Mouse (Mus musculus): ENCODE data around the gene Fads3.

Gene Fads3

GRCm38 (mm10) chr19:10057486-10058351 lies 16.4 kb downstream of the Fads3 start:
- TF ChIP-seq CTCF (conservative IDR thresholded peaks at IDR 0.05; ENCODE audit: low read length) = no peak
- no peak for TF ChIP-seq NANOG (IDR thresholded peaks at IDR 0.05; ENCODE audit: borderline replicate concordance, low read length)
- no peak for TF ChIP-seq POU5F1 (IDR thresholded peaks at IDR 0.05; ENCODE audit: borderline replicate concordance, low read length)
- H3K4me1 ChIP-seq (replicated peaks; ENCODE audit: low read depth, low read length) = peaks cover 21% of the 10 kb centered on the region
- H3K27me3 ChIP-seq (ENCODE audit: insufficient read depth, low read length) = peaks cover 29% of the 10 kb centered on the region
- peaks cover 20% of the 10 kb centered on the region for H3K36me3 ChIP-seq (ENCODE audit: insufficient read depth, low read length)
- H3K9me3 ChIP-seq (ENCODE audit: low read length) = no peaks in the 10 kb centered on the region
- H3K4me3 ChIP-seq (replicated peaks; ENCODE audit: low read length) = no peak overlapping the region

- Histone ChIP-seq H3K4me3 (replicated peaks; ENCODE audit: low read length) (no peak overlapping the region), H3K36me3 (ENCODE audit: insufficient read depth, low read length) (peaks cover 26% of the 10 kb centered on the region), H3K9me3 (ENCODE audit: low read length) (no peaks in the 10 kb centered on the region), H3K4me1 (replicated peaks; ENCODE audit: low read depth, low read length) (peaks cover 21% of the 10 kb centered on the region), H3K27me3 (ENCODE audit: insufficient read depth, low read length) (peaks cover 26% of the 10 kb centered on the region)
- no peak for TF ChIP-seq NANOG (IDR thresholded peaks at IDR 0.05; ENCODE audit: borderline replicate concordance, low read length)
- TF ChIP-seq CTCF (conservative IDR thresholded peaks at IDR 0.05; ENCODE audit: low read length) = no peak
- TF ChIP-seq POU5F1 (IDR thresholded peaks at IDR 0.05; ENCODE audit: borderline replicate concordance, low read length) = no peak
These were observed 17.0 kb downstream of the Fads3 start for GRCm38 (mm10) chr19:10058352-10058825.

GRCm38 (mm10) chr19:10058876-10059427 lies 17.6 kb downstream of the Fads3 start:
- peaks cover 32% of the 10 kb centered on the region for H3K36me3 ChIP-seq (ENCODE audit: insufficient read depth, low read length)
- TF ChIP-seq POU5F1 (IDR thresholded peaks at IDR 0.05; ENCODE audit: borderline replicate concordance, low read length) (no peak), NANOG (IDR thresholded peaks at IDR 0.05; ENCODE audit: borderline replicate concordance, low read length) (no peak), CTCF (conservative IDR thresholded peaks at IDR 0.05; ENCODE audit: low read length) (no peak)
- no peaks in the 10 kb centered on the region for H3K9me3 ChIP-seq (ENCODE audit: low read length)
- peaks cover 26% of the 10 kb centered on the region for H3K27me3 ChIP-seq (ENCODE audit: insufficient read depth, low read length)
- H3K4me1 ChIP-seq (replicated peaks; ENCODE audit: low read depth, low read length) = peaks cover 19% of the 10 kb centered on the region
- H3K4me3 ChIP-seq (replicated peaks; ENCODE audit: low read length) = no peak overlapping the region

GRCm38 (mm10) chr19:10059911-10060567 lies 18.7 kb downstream of the Fads3 start:
- peaks cover 15% of the 10 kb centered on the region for H3K27me3 ChIP-seq (ENCODE audit: insufficient read depth, low read length)
- H3K4me3 ChIP-seq (replicated peaks; ENCODE audit: low read length) = no peak overlapping the region
- TF ChIP-seq NANOG (IDR thresholded peaks at IDR 0.05; ENCODE audit: borderline replicate concordance, low read length) (no peak), POU5F1 (IDR thresholded peaks at IDR 0.05; ENCODE audit: borderline replicate concordance, low read length) (no peak), CTCF (conservative IDR thresholded peaks at IDR 0.05; ENCODE audit: low read length) (peak; percentile 93)
- peaks cover 15% of the 10 kb centered on the region for H3K4me1 ChIP-seq (replicated peaks; ENCODE audit: low read depth, low read length)
- peaks cover 43% of the 10 kb centered on the region for H3K36me3 ChIP-seq (ENCODE audit: insufficient read depth, low read length)
- H3K9me3 ChIP-seq (ENCODE audit: low read length) = no peaks in the 10 kb centered on the region

- peaks cover 15% of the 10 kb centered on the region for H3K4me1 ChIP-seq (replicated peaks; ENCODE audit: low read depth, low read length)
- H3K27me3 ChIP-seq (ENCODE audit: insufficient read depth, low read length) = peaks cover 5% of the 10 kb centered on the region
- TF ChIP-seq POU5F1 (IDR thresholded peaks at IDR 0.05; ENCODE audit: borderline replicate concordance, low read length) (no peak), NANOG (IDR thresholded peaks at IDR 0.05; ENCODE audit: borderline replicate concordance, low read length) (no peak), CTCF (conservative IDR thresholded peaks at IDR 0.05; ENCODE audit: low read length) (no peak)
- no peaks in the 10 kb centered on the region for H3K9me3 ChIP-seq (ENCODE audit: low read length)
- H3K4me3 ChIP-seq (replicated peaks; ENCODE audit: low read length) = no peak overlapping the region
- H3K36me3 ChIP-seq (ENCODE audit: insufficient read depth, low read length) = peaks cover 52% of the 10 kb centered on the region
These were observed 19.6 kb downstream of the Fads3 start for GRCm38 (mm10) chr19:10060783-10061590.

GRCm38 (mm10) chr19:10061624-10062023 lies 20.3 kb downstream of the Fads3 start:
- TF ChIP-seq NANOG (IDR thresholded peaks at IDR 0.05; ENCODE audit: borderline replicate concordance, low read length) = no peak
- no peak for TF ChIP-seq CTCF (conservative IDR thresholded peaks at IDR 0.05; ENCODE audit: low read length)
- TF ChIP-seq POU5F1 (IDR thresholded peaks at IDR 0.05; ENCODE audit: borderline replicate concordance, low read length) = no peak
- Histone ChIP-seq H3K4me1 (replicated peaks; ENCODE audit: low read depth, low read length) (peaks cover 15% of the 10 kb centered on the region), H3K27me3 (ENCODE audit: insufficient read depth, low read length) (peaks cover 3% of the 10 kb centered on the region; the same call in 1 of the 2 replicates), H3K4me3 (replicated peaks; ENCODE audit: low read length) (no peak overlapping the region), H3K36me3 (ENCODE audit: insufficient read depth, low read length) (peaks cover 59% of the 10 kb centered on the region), H3K9me3 (ENCODE audit: low read length) (no peaks in the 10 kb centered on the region)

GRCm38 (mm10) chr19:10062292-10062691 lies 20.9 kb downstream of the Fads3 start:
- H3K4me1 ChIP-seq (replicated peaks; ENCODE audit: low read depth, low read length) = peaks cover 15% of the 10 kb centered on the region
- H3K9me3 ChIP-seq (ENCODE audit: low read length) = no peaks in the 10 kb centered on the region
- peaks cover 66% of the 10 kb centered on the region for H3K36me3 ChIP-seq (ENCODE audit: insufficient read depth, low read length)
- peaks cover 3% of the 10 kb centered on the region; the same call in 1 of the 2 replicates for H3K27me3 ChIP-seq (ENCODE audit: insufficient read depth, low read length)
- no peak overlapping the region for H3K4me3 ChIP-seq (replicated peaks; ENCODE audit: low read length)
- TF ChIP-seq CTCF (conservative IDR thresholded peaks at IDR 0.05; ENCODE audit: low read length) = no peak
- no peak for TF ChIP-seq NANOG (IDR thresholded peaks at IDR 0.05; ENCODE audit: borderline replicate concordance, low read length)
- no peak for TF ChIP-seq POU5F1 (IDR thresholded peaks at IDR 0.05; ENCODE audit: borderline replicate concordance, low read length)

Measured in E14TG2a.4 (cell line).